Mouse (Mus musculus) adrenal gland, adult (tissue): ENCODE measurements around the gene Apobr.
A peak's percentile ranks its signal among the peaks of the same experiment; 100 is the strongest.

ENCODE experiments used
- DNase-seq, 2 experiments: peaks; one replicate each; pipeline ENCODE4 v3.0.0; 2022 to 2023; ENCODE audit warnings: low spot score in 1 of 2; ENCODE audit not compliant: inconsistent age in 2 of 2

Gene Apobr

DNA sequence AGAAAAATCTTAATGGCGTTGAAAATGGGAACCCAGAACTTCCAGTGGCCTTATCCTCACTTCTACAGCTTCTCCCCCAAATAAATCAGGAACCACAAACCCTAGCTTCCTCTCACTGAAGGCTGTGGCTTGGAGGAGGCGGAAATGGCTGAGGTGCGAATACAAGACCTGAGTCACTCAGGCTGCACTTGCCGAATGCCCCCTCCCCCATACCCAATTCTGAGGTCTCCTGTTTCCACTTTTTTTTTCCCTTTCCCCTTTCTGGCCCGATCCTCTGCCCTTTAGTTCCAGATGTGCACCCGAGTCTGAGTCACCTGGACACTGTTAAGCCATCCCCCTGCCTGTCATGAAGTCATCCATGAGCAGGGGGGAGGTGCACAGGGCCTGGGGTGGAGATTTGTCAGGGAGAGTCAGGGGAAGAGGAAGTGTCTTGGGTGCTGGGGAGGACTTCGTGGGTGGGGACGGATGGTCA lies at the start of gene Apobr:
Apobr (plus strand) TSS at position 437 of the 472 bp plus-strand sequence.
- peak; percentile 31 to 52 for DNase-seq

DNA sequence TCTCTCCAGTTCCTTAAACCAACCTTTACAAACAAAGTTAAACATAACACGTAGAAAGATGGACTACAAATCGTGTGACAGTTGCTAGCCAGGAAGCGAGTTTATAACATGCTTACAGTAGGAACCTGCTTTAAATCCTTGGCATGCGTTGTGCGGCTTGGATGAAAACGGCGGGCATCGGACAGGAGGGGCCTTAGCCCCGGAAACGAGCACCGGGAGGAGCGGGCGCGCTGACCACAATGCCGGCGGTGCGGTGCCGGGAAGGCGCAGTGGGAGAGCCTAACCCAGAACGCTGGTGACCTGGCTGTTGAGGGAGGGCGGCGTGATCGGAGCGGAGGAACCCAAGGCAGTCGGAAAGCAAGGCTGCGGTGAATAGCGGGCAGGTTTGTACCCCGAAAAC lies 49.0 kb upstream of the Apobr start:
- peak; percentile 24 to 60 for DNase-seq

DNA sequence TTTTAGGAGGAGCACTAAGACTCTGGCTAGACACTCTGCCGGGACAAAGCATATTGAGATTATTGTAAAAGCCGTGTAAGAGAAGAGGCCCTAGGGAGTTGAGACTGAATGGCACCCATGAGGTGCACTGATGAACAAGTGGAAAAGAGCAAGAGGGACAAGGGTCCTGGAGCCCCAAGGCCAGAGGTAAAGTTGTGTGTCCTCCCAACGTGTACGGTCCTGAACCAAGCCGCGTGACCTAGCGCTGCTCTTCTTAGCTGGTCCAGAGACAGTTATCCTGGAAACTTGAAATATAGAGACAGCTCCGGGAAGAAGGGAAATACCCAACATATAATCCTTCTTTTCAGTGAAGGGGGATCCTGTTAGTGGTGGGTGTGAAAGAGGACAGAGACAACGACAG lies 48.3 kb upstream of the Apobr start:
- DNase-seq, result no peak

DNA sequence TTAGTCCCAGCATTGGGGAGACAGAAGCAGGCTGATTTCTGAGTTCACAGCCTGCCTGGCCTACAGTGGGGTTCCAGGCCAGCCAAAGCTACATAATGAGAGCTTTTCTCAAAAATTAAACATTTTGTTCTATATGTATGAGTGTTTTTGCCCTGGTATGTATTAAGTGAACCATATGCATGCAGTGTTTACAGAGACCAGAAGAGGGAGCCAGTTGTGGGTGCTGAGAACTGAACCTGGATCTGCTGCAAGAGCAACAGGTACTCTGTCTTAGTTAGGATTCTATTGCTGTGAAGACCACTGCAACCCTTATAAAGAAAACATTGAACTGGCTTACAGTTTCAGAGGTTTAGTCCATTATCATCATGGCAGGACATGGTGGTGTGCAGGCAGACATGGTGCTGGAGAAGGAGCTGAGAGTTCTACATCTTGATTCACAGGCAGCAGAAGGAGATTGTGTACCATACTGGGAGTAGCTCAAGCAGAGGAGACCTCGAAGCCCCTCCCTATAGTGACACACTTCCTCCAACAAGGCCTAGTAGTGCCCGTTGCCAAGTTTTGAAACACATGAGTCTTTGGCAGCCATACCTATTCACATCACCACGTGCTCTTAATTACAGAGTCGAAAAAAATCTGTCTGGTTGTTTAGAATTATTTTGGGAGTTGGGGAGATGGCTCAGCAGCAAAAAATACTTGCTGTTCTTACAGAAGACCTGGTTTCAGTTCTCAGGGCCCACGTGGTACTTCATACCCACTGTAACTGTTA lies 46.7 kb upstream of the Apobr start:
- DNase-seq, result peak in 1 of 2 experiments; percentile 56

DNA sequence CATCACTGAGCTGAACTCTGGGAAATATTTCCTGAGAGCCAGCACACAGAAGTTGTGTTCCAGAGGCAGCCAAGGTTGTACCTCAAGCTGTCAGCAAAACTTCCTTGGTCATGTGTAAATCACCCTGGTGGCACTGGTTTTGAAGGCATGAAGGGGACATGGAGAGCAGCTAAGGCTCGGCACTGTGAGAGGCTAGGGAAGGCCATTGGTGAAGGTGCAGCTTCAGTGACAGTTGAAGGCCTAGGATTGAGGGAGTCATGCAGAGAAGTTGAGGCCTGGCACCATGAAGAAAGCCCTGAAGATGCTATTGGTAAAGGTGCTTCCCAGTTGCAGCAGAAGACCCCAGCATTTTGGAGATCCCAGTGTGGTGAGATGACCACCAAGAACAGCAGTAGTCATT lies 43.1 kb upstream of the Apobr start:
- DNase-seq, result no peak

DNA sequence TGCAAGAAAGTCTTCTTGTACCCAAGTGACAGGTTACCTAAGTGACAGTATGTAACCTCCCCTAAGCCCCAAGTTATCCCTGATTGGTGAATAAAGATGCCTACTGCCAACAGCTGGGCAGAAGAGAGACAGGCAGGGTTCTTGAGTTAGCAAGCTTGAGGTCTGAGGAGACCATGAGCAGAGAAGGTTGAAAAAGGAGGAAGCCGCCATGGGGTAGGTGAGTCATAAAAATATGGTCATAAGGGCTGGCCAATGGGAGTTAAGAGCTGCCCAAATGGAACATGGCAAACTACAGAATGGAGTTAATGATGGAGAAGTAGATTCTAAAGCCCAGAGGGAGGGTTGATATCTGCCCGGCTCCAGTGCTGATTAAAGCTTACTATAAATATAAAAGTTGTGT lies 39.1 kb upstream of the Apobr start:
- DNase-seq, result no peak

DNA sequence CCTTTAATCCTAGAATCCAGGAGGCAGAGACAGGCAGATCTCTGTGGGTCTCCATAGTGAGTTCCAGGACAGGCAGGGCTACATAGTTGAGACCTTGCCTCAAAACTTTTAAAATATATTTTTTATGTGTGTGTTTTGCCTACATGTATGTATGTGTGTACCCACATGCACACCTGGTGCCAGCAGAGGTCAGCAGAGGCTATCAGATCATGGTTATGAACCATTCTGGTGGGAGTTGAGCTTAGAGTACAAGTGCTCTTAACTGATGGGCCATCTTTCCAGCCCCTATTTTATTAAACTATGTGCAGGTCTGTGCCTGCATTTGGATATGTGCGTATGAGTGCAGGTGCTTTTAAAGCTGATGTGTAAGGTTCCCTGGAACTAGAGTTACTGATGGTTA lies 29.9 kb upstream of the Apobr start:
- DNase-seq, result no peak

DNA sequence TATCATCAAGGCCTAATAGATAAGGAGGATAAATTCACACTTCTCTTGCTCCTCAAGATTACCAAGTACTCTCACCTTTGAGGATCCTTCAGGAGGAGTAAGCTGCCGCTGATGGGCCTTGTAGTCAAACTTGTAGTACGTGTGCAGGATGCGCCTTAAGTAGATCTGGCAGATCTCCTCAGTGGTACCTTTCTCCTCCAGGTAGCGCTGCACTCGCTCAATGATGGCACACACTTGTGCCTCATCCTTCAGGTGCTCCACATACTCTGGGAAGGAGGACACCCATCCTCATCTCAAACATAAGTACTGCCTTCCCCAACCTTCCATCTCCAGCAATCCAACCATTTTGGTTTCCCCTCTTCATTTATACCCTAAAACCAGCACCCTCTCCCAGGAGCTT lies 28.1 kb upstream of the Apobr start:
- DNase-seq, result no peak

DNA sequence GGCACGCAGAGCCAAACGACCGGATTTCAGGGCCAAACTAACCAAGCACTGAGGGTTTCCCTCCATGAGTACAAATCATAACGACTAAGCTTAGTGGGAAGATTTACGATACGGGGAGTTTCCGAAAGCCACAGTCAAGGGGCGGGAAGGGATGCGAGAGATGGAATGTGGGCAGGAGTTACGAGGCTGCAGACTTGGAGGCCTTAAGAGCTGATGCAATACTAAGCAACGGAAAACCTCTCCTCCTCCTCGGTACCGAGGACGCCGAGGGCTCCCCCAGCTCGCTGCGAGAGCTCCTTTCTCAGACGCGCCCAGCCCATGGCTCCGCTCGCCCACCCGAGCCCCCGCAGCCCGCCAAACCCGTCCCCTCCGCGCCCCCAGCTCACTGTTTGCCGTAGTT lies 19.0 kb upstream of the Apobr start:
- peak; percentile 67 to 81 for DNase-seq

DNA sequence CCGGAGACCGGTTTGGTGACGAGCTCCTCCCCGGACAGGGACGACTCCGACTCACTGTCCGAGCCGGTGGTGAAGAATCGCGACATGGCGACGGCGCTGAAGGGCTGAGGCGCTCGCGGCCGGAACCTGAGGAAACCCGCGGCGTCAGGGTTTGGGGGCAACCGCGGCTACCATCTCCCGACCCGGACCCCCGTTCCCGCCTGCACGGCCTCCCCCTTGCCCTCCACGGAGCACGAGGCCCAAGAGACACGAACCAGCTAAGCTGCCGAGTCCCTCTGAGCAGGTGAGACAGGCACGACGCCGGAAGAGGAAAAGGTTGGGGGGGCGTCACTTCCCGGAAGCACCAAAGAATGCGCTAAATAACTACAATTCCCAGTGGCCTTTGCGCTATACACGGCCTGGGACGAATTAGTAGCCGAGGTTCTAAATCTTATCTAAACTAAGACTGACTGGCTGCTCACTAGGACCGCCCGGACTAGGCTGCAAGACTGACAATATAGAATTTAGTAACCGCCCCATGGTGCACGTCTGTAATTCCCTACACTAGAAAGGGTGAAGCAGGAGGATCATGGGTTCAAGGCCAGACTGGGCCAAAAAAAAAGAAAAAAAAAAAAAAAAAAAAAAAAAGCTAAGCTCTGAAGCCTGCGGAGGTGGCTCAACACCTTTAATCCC lies 18.5 kb upstream of the Apobr start, which contains the start of gene Eif3c:
Eif3c (minus strand) TSS at position 318 of the 672 bp plus-strand sequence.
- DNase-seq, result peak; percentile 89 to 97

DNA sequence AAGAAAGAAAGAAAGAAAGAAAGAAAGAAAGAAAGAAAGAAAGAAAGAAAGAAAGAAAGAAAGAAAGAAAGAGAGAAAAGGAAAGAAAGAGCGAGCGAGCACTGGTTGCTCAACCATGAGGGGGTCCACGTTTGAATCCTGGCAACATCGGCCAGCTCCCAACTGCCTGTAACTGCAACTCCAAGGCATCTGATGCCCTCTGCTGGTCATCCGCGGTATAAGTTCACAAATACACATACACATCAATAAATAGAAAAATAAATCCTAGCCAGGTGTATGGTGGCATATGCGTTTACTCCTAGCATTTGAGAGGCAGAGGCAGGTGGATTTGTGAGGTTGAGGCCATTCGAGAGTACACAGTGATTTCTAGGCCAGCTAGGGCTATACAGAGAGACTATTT lies 7.8 kb upstream of the Apobr start:
- DNase-seq, result peak; percentile 56 to 80

DNA sequence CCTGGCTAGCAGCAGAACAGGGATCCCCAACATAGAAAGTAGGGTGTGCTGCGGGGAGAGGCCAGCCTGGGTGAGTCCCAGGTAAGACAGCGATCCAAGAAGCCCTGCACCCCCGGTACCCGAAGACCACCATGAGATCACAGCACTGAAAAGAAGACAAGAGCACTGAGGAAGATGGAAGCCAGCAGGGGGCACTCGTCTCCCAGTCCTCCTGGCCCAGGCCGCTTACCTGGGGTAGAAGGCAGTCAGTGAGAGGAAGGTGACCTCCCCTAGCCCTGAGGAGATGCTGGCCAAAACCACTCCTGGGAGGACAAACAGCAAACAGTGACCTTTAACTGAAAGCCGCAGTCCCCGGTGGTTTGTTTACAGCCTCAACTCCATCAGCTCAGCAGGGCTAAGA lies 5.6 kb upstream of the Apobr start:
- DNase-seq, result peak; percentile 34 to 69

DNA sequence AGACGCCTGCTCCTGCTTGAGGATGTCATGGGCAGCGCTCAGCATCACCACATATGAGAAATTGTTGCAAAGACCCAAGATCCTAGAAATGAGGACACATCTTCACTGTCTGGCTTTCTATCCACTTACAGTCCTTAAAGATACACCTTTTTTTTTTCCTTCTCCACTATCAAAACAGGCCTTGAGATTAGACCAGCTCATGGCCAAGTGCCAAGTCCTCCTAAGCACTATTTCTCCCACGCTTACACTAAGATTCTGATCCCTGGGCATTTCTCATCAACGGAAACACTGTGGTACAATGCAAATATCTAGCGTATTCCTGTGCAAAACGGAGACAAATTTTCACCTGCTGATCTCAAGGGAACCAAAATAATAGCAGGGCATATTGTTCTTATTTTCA lies 3.1 kb upstream of the Apobr start:
- peak in 1 of 2 experiments; percentile 38 for DNase-seq

DNA sequence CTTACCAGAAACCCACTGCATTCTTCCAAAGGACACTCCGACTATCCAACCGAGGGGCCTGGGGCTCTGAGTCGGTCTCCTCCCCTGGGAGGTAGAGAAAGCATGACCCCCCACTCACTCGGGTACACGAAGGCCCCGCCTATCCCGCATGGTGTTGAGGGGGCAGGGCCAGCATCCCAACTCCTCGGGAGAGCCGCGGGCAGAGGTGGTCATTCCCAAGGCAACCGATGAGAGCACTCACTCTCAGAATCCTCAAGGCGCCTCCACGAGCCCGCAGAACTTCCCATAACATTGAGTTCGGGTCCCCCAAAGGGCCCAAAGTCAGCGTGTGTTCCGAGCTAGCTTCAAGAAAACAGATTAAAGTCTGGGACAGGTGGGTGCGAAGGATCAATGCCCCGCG lies 2.0 kb upstream of the Apobr start:
- DNase-seq, result peak; percentile 62 to 79

DNA sequence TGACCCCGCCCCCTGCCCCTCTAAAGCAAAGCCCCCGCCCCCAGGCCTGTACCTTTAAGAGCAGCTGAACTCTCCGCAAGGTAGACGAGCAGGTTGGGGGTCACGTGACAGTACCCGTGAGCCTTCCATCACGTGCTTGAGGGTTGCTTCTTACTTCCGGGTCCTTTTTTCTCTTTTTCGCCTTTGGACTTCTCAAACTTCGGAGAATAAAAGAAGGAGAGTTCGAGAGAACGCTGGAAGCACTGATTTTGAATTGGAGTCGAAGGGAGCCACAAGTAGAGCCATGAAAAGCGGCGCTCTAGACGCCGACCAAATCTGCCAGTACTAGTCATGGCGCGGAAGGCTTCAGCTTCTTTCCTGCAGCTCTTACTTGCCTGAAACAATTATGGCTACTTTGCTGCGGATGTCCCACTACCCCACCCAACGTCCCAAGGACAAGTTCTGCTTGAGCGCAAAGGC lies 1.5 kb upstream of the Apobr start:
- peak; percentile 89 to 96 for DNase-seq

DNA sequence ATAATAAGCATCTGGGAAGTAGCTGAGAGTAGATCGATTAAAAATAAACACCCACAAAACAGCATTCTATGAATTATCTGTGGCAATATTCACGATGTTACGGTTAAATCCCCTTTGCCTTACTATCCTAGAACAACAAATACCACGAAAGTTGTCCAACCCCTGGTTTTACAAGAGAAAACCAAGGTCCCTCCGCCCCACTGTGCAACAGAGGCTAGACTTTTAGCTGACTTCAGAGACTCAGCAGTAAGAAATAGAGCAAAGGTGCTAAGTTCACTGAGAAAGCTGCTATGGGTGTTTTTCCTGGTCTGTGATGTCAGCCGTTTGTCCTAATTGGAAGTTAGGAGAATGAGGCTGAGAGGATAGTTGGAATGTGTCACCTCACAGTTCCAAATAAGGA lies 981 bp upstream of the Apobr start:
- no peak for DNase-seq

DNA sequence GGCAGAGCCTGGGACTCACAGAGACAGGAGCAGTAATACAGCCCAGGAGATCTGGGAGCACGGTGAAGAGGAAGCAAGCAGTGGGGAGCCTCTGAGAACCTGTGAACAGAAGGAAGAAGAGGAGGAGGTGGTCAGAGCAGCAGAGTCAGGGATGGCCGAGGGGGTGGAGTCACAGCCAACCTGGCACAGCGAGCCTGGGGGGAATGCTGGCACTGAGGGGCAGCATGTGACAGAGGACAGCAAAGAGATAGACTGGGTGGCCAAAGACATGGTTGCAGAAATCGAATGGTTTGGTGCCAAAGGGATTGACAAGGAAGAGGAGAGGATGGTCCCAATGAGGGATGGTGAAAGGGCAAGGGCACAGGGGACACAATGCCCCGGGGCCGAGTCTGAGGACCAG lies 975 bp downstream of the Apobr start, which contains the start of gene Cln3:
Cln3 (minus strand) TSS at position 101 of the 400 bp plus-strand sequence.
- no peak for DNase-seq

DNA sequence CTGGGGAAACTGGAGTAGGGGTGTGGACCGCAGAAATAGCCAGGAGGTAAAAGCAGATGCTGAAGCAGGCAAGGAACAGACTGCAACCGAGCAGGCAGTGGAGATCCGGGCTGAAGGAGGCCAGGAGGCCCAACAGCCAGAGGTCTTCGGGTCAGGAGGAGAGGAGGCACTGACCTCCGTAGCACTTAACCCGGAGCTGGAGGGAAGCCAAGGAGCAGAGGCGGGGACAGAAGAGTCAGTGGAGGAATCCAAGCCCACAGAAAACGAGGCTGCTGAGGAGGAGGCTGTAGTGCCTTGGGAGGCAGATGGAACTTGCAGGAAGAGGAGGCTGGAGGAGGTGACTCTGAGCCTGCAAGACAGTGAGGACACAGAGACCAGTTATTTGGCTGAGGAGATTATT lies 2.1 kb downstream of the Apobr start:
- DNase-seq, result peak; percentile 45 to 60

DNA sequence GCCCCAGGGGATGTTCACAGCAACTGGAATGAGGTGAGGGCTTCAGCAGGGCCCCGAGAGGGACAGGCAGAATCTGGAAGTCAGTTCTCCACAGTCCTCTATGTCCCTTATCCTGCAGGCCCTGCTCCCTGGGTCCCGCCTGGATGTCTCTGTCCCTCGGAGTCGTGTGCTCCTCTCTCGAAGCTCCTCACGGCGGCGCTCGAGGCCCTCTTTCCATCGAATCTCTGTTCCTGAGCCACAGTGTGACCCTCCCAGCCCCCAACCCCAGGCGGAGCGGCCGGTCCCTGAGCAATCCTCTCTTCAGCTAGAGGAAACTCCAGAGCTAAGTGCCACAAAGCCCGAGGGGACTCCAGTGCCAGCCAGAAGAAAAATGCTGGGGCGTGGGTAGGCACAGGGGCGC lies 3.0 kb downstream of the Apobr start:
- peak; percentile 37 to 72 for DNase-seq

DNA sequence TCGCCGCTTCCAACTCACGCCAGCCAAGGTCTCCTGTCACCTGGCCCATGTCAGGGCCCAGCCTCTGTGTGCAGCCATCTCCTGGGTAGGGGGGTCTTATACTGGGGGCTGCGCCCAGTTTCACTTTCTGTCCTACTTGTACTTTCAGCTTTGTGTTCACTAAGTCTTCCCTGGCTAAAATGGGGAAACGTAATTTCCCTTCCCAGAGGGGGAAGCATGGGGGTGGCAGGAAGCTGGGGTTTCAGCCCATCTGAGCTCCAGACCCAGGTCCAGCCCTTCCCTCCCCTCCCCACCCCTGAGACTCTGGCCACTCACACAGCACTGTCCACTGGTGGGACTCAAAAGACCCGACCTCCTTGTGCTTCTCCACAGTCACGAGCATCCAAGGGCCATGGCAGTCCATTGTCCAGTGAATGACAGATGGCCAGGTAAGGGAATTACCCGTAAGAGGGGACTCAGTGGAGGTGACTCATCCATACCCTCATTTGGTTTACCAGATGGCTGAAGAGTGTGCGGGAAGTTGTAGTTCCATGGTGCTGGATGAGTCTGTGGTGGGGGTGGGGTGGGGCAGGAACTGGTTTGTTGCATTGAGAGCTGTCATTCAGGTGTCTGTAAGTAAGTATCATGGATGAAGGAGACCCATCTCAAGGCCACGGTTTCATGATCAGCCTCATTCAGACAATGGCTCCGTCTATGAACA lies 10.3 kb downstream of the Apobr start, which contains the start of gene Il27:
Il27 (minus strand) TSS at position 80 of the 700 bp plus-strand sequence.
- no peak for DNase-seq

DNA sequence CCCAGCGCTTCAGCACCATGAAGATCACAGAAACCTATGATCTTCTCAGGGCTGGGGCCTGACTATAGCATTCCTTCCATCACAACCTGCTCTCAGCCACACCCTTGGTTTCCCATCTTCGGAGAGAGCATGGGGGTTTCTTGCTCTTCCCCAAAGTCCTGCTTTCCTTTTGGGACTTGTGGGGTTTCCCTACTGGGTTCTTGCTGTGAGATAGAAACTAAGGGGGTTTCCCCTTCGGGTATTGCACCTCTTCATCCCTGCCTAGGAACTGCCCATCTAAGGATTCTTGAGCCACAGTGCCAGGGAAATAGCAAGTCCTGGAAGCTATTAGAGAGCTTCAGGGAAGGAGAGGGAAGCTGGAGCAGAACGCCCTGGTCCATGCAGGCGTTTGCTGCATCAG lies 11.1 kb downstream of the Apobr start:
- no peak for DNase-seq
